Mouse (Mus musculus) megakaryocyte-erythroid progenitor cell, adult 5-6 weeks (primary cell): ENCODE data around the gene Tuba1b. TPM values are rescaled to one million over a fixed set of nuclear protein-coding genes. Genes with fewer than 3 reads are reported as not detected.
A peak's percentile ranks its signal among the peaks of the same experiment; 100 is the strongest.

Source experiments
- ATAC-seq: replicated peaks from 2 replicates; pipeline ENCODE4 v1.8.0; 2016; ENCODE audit warnings: mild to moderate bottlenecking, inconsistent platforms; ENCODE audit not compliant: severe bottlenecking, poor library complexity, low FRiP score, low TSS enrichment
- total RNA-seq, 2 experiments: library from RNA; stranded (forward) in 1 of 2; stranded (reverse) in 1 of 2; fragments of 200-1000, 215-1000 nt in 1 of 2; fragments of >200 nt in 1 of 2; fragmentation: Nextera tagmentation in 1 of 2; gene quantifications; 2 replicates each; pipeline ENCODE4 v1.2.3; 2014 to 2017

Gene Tuba1b
- total RNA-seq, 2 experiments from 2014 or later = 969 to 3,225 TPM

DNA sequence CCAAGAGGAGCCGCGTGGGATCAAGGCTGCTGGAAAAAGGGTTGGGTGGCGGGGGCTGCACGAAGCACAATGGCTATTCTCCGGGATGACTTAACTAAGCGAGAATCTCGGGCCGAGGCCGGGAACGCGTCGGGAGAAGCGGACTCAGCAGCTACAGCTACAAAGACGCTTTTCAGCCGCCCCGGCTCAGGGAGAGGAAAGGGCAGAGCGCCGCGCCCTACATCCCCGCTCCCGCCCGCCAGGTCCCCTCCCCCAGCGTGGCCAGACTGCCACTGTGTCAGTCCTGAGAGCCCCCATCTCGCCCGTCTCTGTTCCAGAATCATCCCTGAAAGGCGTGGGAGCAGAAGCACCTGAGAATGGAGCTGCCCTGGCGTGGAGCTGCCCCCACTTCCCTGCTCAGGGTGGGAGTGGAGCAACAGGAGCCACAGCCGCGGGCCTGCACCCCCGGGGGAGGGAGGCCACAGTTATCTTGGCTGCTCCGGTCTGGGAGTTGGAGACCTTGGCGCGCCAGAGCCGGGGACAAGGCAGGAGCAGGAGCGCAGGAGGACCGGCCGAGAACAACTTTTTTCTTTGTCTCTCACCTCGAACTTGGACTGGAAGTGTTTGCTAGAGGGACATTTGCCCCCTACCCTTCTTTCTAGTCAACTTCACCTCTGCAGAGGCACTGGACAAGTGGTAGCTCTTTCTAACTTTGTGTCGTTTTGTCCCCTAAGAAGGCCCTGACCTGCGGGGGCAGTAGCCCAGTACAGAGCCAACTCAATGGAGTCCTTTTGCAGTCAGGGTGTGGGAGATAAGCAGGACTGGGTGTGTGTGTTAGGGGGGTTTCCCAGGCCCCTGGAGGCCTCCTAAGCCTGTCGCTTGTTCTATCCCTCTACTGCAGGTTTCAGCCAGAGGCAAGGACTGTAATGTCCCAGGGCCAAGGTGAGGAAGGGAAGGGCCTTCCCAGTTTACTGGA is 38.5 kb downstream of the Tuba1b start:
- ATAC-seq = no peak

DNA sequence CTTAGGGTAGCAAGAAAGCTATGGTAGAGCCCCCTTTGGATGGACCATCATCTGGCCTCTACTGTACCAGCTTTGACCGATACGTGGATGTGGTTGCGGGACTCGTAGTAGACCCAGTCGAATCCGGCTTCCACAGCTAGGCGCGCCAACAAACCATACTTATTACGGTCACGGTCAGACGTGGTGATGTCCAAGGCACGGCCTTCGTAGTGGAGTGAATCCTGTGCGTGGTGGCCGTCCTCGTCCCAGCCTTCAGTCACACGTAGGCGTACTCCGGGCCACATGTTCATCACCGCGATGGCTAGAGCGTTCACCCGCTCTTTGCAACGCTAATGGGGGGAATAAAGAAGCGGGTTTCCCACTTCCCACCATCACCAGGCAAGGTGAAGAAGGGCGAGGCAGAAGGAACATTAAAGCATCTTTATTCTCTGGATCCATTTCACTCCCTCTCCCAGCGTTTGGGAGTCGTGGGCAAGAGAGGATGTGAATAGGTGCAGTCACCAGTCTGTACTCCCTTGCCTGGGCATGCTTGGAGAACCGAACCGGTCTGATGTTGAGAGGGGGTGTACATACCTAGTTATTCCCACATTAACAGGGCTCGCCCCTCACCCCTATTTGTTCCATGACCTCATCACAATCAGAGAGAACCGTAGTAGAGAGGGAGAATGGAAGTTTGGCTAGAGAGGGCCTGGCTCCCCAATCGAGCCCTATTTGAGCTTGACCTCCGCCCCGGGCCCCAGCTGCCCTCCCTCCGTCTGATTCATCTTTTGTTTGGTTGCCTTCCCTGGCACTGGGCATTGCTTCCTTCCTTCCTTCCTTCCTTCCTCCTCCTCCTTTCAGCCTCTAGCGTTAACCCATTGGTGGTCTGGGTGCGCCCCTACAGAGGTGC is 39.4 kb downstream of the Tuba1b start:
- no peak for ATAC-seq

DNA sequence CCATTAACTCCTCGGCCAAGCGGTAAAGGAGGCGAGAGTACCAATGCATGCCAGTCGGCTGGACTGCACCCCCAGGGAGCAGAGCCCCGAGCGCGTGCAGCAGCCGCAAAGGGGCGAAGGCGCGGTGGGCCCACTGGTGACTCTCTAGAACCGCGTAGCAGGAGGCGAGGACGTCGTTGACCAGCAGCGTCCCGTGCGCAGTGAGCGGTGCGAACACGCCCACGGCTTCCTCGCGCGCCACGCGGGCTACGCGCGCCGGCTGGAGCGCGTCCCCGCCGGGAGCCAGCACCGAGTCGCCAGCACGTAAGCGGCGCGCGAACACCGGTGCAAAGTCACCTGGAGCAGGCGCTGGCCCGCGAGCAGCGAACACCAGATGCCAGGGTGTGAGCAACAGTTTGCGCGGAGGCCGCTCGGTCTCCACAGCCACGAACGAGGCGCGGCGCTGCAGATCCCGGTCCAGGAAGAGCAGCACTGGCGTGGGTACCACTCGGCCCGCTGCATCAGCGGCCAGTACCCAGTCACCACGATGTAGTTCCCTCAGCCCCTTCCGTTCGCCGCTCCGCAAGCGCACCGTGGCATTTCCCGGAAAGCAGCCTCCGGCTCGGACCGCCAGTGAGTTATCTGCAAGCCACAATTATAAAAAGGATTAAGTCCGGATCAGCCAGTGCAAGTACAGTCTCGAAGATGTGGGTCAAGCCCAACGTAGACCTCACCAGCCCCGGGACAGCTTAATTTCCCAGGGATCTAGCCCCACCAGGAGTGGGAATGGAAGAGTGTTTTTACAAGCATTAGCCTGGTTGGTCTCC is 40.2 kb downstream of the Tuba1b start, which contains the start of gene Rhebl1:
TSS of gene Rhebl1 (minus strand) at position 601 of the 806 bp plus-strand sequence.
- ATAC-seq = no peak

GRCm38 (mm10) chr15:98893036-98893435 is 41.3 kb downstream of the Tuba1b start:
- ATAC-seq = no peak

DNA sequence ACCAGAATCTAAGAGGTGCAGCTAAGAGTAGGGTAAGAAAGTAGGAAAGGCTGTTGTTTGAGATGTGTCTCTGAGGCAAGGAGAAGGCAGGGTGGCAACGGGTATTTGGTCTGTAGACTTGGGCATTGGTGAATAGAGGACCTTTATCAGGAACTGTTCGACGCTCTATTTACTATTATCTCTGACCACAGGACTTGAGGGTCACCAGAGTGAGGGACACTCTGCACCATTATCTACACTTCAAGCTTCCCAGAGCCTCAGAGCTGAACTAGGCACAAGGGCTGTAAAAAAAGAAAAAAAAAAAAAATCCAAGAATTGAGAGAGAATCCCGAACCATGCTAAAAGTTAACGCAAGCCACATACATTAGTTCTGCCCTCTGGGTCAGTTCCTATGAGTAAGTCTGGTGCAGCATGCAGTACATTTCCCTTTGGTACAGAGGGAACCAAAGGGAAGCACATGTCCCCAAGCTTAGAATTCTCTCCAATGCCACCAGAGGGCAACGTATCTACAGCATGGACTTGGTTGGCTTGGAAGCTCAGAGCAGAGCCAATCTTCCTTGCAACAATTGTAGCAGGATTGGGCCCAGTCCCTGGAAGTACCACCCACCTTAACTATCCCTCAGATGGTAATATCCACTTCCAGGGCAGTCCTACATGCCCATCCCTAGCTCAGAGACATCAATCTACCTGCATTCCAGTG is 42.3 kb downstream of the Tuba1b start:
- peak; percentile 88 for ATAC-seq

DNA sequence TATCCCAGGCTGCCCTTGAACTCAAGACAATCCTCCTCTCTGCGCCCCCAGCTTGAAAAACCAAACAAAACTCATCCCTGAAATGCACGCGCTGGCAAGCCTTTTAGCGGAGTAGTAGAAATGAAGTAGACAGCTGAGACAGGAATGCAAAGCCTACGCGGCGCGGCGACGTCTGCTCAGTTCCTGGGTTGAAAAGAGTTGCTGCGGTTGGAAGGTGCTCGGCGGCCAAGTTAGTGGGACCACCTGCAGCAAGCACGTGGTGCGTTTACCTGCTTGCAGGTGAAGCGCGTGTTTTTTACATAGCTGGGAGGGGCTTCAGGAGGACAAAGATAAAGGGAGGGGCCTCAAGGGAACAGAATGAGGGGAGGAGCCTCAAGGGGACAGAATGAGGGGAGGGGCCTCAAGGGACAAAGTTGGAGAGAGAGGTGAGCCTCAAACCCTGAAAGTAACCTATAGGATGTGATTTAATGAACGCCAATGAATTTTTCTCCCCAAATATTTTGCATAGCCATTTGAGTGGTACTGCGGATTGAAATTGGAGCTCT is 43.1 kb downstream of the Tuba1b start:
- no peak for ATAC-seq

- no peak for ATAC-seq
Measured at GRCm38 (mm10) chr15:98887526-98887925, 46.8 kb downstream of the Tuba1b start.

DNA sequence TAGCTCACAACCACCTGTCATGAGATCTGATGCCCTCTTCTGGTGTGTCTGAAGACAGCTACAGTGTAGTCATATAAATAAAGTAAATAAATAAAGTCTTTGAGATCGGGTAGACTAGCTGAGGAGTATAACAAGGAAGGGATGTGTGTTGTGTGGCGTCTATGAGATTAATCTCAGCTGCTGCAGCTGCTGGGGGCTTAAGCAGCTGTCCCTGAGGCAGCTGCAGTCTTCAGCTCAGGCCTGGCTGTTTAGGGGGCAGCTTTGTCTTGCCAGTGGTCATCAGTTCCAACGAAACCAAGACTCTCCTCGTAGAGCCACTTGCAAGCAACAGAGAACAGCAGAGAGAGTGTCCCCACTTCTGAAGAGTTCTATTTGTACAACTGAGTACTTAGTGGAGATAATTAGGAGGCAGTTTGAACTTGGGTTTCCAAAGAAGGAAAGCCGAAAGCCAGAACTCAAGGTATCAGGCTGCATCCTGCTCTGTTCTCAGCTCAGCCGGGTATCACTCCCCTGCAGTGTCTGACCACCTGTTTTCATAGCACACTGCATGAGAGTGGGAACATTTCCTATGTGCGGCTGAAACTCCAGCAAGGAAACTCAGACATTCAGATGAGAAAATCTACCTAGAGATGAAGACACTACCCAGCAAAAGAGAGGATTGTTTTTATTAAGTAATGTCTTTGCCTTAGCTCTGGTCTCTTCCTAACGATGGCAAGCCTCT is 47.5 kb downstream of the Tuba1b start:
- ATAC-seq = no peak

GRCm38 (mm10) chr15:98884106-98884505 is 50.3 kb downstream of the Tuba1b start:
- no peak for ATAC-seq

DNA sequence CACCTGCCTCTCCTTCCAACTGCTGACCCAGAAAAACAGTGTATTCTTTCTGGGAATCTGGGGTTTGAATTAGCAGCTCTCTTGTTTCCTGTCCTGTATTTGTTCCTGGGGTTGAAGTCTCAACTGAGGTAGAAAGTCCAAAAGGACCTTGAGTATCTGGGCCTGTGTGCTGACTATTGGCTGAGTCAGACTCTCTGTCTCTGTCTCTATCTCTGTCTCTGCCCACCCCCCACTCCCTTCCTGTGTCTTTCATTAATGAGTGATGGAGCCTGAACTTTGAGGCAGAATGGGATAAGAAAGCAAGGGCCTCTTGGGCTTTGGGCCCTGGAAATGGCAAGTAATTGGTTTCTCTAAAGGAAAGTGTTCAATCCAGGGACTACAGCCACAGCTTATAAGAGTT is 50.7 kb downstream of the Tuba1b start:
- ATAC-seq = no peak

DNA sequence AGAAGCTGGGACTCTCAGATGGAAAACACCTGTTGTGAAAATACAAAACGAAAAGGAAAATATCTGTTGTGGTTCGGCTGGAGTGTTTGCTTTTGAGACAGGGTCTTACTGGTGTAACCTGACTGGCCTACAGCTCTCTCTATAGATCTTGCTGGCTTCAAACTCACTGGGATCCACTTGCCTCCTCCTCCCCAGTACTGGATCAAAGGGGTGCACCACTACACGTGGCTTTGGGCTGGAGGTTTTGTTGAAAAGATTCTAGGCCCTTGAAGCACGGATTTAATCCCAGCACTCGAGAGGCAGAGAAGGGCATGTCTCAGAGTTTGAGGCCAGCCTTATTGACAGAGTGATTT is 52.7 kb downstream of the Tuba1b start:
- ATAC-seq = no peak

Other genes with a start within 250 kb of the Tuba1b start
- not detected in 2 replicates for gene Ccdc65, start 226.4 kb downstream of the Tuba1b start, total RNA-seq (2014; fragmentation: Nextera tagmentation)
- not detected in 2 replicates for gene Ccdc65, start 226.4 kb downstream of the Tuba1b start, total RNA-seq (2017)
- 5.5 and 6.1 TPM in 2 replicates for gene Fkbp11, start 206.4 kb downstream of the Tuba1b start, total RNA-seq (2014; fragmentation: Nextera tagmentation)
- 5.8 and 6.9 TPM in 2 replicates for gene Fkbp11, start 206.4 kb downstream of the Tuba1b start, total RNA-seq (2017)
- 22.5 and 23.2 TPM in 2 replicates for gene Arf3, start 171.4 kb downstream of the Tuba1b start, total RNA-seq (2014; fragmentation: Nextera tagmentation)
- gene Arf3, start 171.4 kb downstream of the Tuba1b start, total RNA-seq (2017) = 16.9 and 22.1 TPM in 2 replicates
- not detected in 2 replicates for gene Wnt10b, start 156.4 kb downstream of the Tuba1b start, total RNA-seq (2014; fragmentation: Nextera tagmentation)
- gene Wnt10b, start 156.4 kb downstream of the Tuba1b start, total RNA-seq (2017) = not detected in 2 replicates
- gene Wnt1, start 144.7 kb downstream of the Tuba1b start, total RNA-seq (2014; fragmentation: Nextera tagmentation) = not detected in 2 replicates
- not detected in 2 replicates for gene Wnt1, start 144.7 kb downstream of the Tuba1b start, total RNA-seq (2017)
- not detected in 2 replicates for gene Ddn, start 125.1 kb downstream of the Tuba1b start, total RNA-seq (2014; fragmentation: Nextera tagmentation)
- gene Ddn, start 125.1 kb downstream of the Tuba1b start, total RNA-seq (2017) = 0.08 TPM in 1 of 2 replicates, not detected in the other
- 61.3 and 121 TPM in 2 replicates for gene Prkag1, start 103.0 kb downstream of the Tuba1b start, total RNA-seq (2014; fragmentation: Nextera tagmentation)
- 120 and 143 TPM in 2 replicates for gene Prkag1, start 103.0 kb downstream of the Tuba1b start, total RNA-seq (2017)
- gene Kmt2d, start 63.4 kb downstream of the Tuba1b start, total RNA-seq (2014; fragmentation: Nextera tagmentation) = 55.2 and 72.7 TPM in 2 replicates
- 27.5 and 31.8 TPM in 2 replicates for gene Kmt2d, start 63.4 kb downstream of the Tuba1b start, total RNA-seq (2017)
- gene Rhebl1, start 40.0 kb downstream of the Tuba1b start, total RNA-seq (2014; fragmentation: Nextera tagmentation) = 17.4 and 25.2 TPM in 2 replicates
- 4.3 and 9.4 TPM in 2 replicates for gene Rhebl1, start 40.0 kb downstream of the Tuba1b start, total RNA-seq (2017)
- gene Dhh, start 36.0 kb downstream of the Tuba1b start, total RNA-seq (2014; fragmentation: Nextera tagmentation) = not detected in 2 replicates
- gene Dhh, start 36.0 kb downstream of the Tuba1b start, total RNA-seq (2017) = not detected in 2 replicates
- gene Lmbr1l, start 16.3 kb downstream of the Tuba1b start, total RNA-seq (2014; fragmentation: Nextera tagmentation) = 8.7 and 14.5 TPM in 2 replicates
- gene Lmbr1l, start 16.3 kb downstream of the Tuba1b start, total RNA-seq (2017) = 5.7 and 12.0 TPM in 2 replicates
- not detected in 2 replicates for gene Gm49450, start 19.0 kb upstream of the Tuba1b start, total RNA-seq (2014; fragmentation: Nextera tagmentation)
- not detected in 2 replicates for gene Gm49450, start 19.0 kb upstream of the Tuba1b start, total RNA-seq (2017)
- gene Tuba1a, start 19.1 kb upstream of the Tuba1b start, total RNA-seq (2014; fragmentation: Nextera tagmentation) = 4.5 and 10.2 TPM in 2 replicates
- gene Tuba1a, start 19.1 kb upstream of the Tuba1b start, total RNA-seq (2017) = 9.7 and 16.0 TPM in 2 replicates
- 85.6 and 109 TPM in 2 replicates for gene Tuba1c, start 95.3 kb upstream of the Tuba1b start, total RNA-seq (2014; fragmentation: Nextera tagmentation)
- gene Tuba1c, start 95.3 kb upstream of the Tuba1b start, total RNA-seq (2017) = 34.5 and 41.4 TPM in 2 replicates
- not detected in 2 replicates for gene Prph, start 120.6 kb upstream of the Tuba1b start, total RNA-seq (2014; fragmentation: Nextera tagmentation)
- not detected in 2 replicates for gene Prph, start 120.6 kb upstream of the Tuba1b start, total RNA-seq (2017)
- gene Troap, start 140.0 kb upstream of the Tuba1b start, total RNA-seq (2014; fragmentation: Nextera tagmentation) = 25.0 and 40.8 TPM in 2 replicates
- 6.6 and 37.9 TPM in 2 replicates for gene Troap, start 140.0 kb upstream of the Tuba1b start, total RNA-seq (2017)
- gene C1ql4, start 153.3 kb upstream of the Tuba1b start, total RNA-seq (2014; fragmentation: Nextera tagmentation) = not detected in 2 replicates
- not detected in 2 replicates for gene C1ql4, start 153.3 kb upstream of the Tuba1b start, total RNA-seq (2017)
- gene Dnajc22, start 158.6 kb upstream of the Tuba1b start, total RNA-seq (2014; fragmentation: Nextera tagmentation) = not detected in 2 replicates
- gene Dnajc22, start 158.6 kb upstream of the Tuba1b start, total RNA-seq (2017) = not detected in 2 replicates
- not detected in 2 replicates for gene Spats2, start 191.4 kb upstream of the Tuba1b start, total RNA-seq (2014; fragmentation: Nextera tagmentation)
- gene Spats2, start 191.4 kb upstream of the Tuba1b start, total RNA-seq (2017) = 0.61 TPM in 1 of 2 replicates, not detected in the other